Mouse (Mus musculus) liver, embryonic 14.5 days (tissue): Measurements from ENCODE around the gene Dlg1. TPM values are rescaled to one million over a fixed set of nuclear protein-coding genes. Genes with fewer than 3 reads are reported as not detected.

Experiments
- ATAC-seq: fragments of 200-750 bp; cut with Nextera tagmentation; 2 replicates; pipeline ENCODE4 v1.8.0; 2017; ENCODE audit warnings: moderate number of reproducible peaks, mild to moderate bottlenecking, moderate library complexity; ENCODE audit not compliant: insufficient read depth
- DNase-seq, 3 experiments: peaks; one replicate each; pipeline ENCODE4 v3.0.0-alpha.2; 2012 to 2013; ENCODE audit warnings: low read depth in 3 of 3, low spot score in 3 of 3
- H3K27ac ChIP-seq: fragments of 300-500 bp; sonication (generic); 2 replicates; pipeline ENCODE4 v1.5.1; 2014; ENCODE audit warnings: moderate library complexity, mild to moderate bottlenecking, control low read depth, inconsistent platforms
- H3K27me3 ChIP-seq: fragments of 300-500 bp; sonication (generic); 2 replicates; pipeline ENCODE4 v1.6.1; 2014; ENCODE audit warnings: mild to moderate bottlenecking, low read length, moderate library complexity; ENCODE audit not compliant: control insufficient read depth, insufficient read depth
- H3K36me3 ChIP-seq: fragments of 300-500 bp; sonication (generic); replicated peaks from 2 replicates; pipeline ENCODE4 v1.6.1; 2014; ENCODE audit warnings: low read depth; ENCODE audit not compliant: control insufficient read depth, insufficient read depth
- H3K4me1 ChIP-seq, 2 experiments: fragments of 200-500 bp in 1 of 2; fragments of 300-500 bp in 1 of 2; sonication (generic) in 1 of 2; replicated peaks; 2 replicates each; pipeline ENCODE4 v1.6.1; 2012 to 2014; ENCODE audit warnings: antibody characterized with exemption in 1 of 2, inconsistent platforms in 1 of 2, low read length in 1 of 2; ENCODE audit not compliant: control insufficient read depth in 2 of 2, insufficient read depth in 2 of 2
- H3K4me2 ChIP-seq: fragments of 300-500 bp; sonication (generic); 2 replicates; pipeline ENCODE4 v1.6.1; 2014; ENCODE audit warnings: low read depth, mild to moderate bottlenecking, control low read depth, moderate library complexity
- H3K4me3 ChIP-seq, 2 experiments: fragments of 200-500 bp in 1 of 2; fragments of 300-500 bp in 1 of 2; sonication (generic) in 1 of 2; 2 replicates each; pipeline ENCODE4 v1.5.1; 2012 to 2014; ENCODE audit warnings: low read depth in 2 of 2, low read length in 2 of 2, mild to moderate bottlenecking in 2 of 2, control low read depth in 1 of 2, inconsistent platforms in 1 of 2, moderate library complexity in 1 of 2; ENCODE audit not compliant: insufficient read depth in 1 of 2
- H3K9ac ChIP-seq: fragments of 300-500 bp; sonication (generic); replicated peaks from 2 replicates; pipeline ENCODE4 v1.6.1; 2014; ENCODE audit warnings: mild to moderate bottlenecking, control low read depth, moderate library complexity
- H3K9me3 ChIP-seq: fragments of 300-500 bp; sonication (generic); 2 replicates; pipeline ENCODE4 v1.6.1; 2016; ENCODE audit warnings: low read length, mixed read lengths; ENCODE audit not compliant: control insufficient read depth
- CTCF ChIP-seq: IDR thresholded peaks from 2 replicates; pipeline ENCODE4 v1.5.1; 2016; ENCODE audit warnings: antibody characterized with exemption, low read depth, control low read depth
- EP300 ChIP-seq: IDR thresholded peaks from 2 replicates; pipeline ENCODE4 v1.6.1; 2016; ENCODE audit warnings: antibody characterized with exemption, low read depth
- whole genome bisulfite sequencing: fragments of 180-500 bp; shearing (Covaris S2); extraction: QIAGEN DNeasy Blood & Tissue Kit; methylation state at CpG from one replicate; pipeline ENCODE4 v1.1.7; 2014; ENCODE audit not compliant: insufficient replicate concordance; 5-methylcytosine and 5-hydroxymethylcytosine counted together
- polyA plus RNA-seq, 2 experiments: library from polyadenylated mRNA; depleted of rRNA in 1 of 2; stranded (reverse) in 1 of 2; unstranded in 1 of 2; fragments of >200 nt; fragmentation: Nextera tagmentation in 1 of 2; extraction: Ambion mirVana in 1 of 2; gene quantifications; 2 replicates each; pipeline versions ENCODE4 v1.2.1 to v1.2.3; 2012 to 2014

Dlg1 gene
- polyA plus RNA-seq, 2 experiments = 7.3 to 12.9 TPM

- H3K27me3 ChIP-seq = no peaks in the 10 kb centered on the region
- WGBS = 84% methylated on average over 10 of the region's 10 CpGs
- no peaks in the 10 kb centered on the region for H3K9me3 ChIP-seq
- ATAC-seq (no peak), DNase-seq (no peak)
- no peaks in the 10 kb centered on the region for H3K4me1 ChIP-seq
- no peaks in the 10 kb centered on the region; the same call in none of the 2 replicates for H3K36me3 ChIP-seq
- no peak for TF ChIP-seq EP300
- TF ChIP-seq CTCF = no peak
- no peak overlapping the region for H3K27ac ChIP-seq
- H3K9ac ChIP-seq = no peak overlapping the region
- H3K4me3 ChIP-seq = no peak overlapping the region
- no peak overlapping the region for H3K4me2 ChIP-seq
Observed at GRCm38 (mm10) chr16:31846763-31847162, 183.5 kb downstream of the Dlg1 start.

- Histone ChIP-seq H3K27ac (no peak overlapping the region), H3K9ac (no peak overlapping the region), H3K36me3 (peaks cover 11% of the 10 kb centered on the region), H3K27me3 (no peaks in the 10 kb centered on the region), H3K4me1 (no peaks in the 10 kb centered on the region), H3K4me2 (no peak overlapping the region), H3K9me3 (no peaks in the 10 kb centered on the region), H3K4me3 (no peak overlapping the region)
- DNase-seq (no peak), ATAC-seq (no peak)
- 79% methylated on average over 5 of the region's 5 CpGs for WGBS
- TF ChIP-seq CTCF (no peak), EP300 (no peak)
Observed at GRCm38 (mm10) chr16:31863920-31864319, 200.7 kb downstream of the Dlg1 start.

GRCm38 (mm10) chr16:31865242-31865641 lies 202.0 kb downstream of the Dlg1 start:
- Histone ChIP-seq H3K36me3 (peaks cover 10% of the 10 kb centered on the region), H3K9me3 (no peaks in the 10 kb centered on the region), H3K4me3 (no peak overlapping the region), H3K27me3 (no peaks in the 10 kb centered on the region), H3K27ac (no peak overlapping the region), H3K9ac (no peak overlapping the region), H3K4me2 (no peak overlapping the region), H3K4me1 (no peaks in the 10 kb centered on the region)
- DNase-seq (no peak), ATAC-seq (no peak)
- whole genome bisulfite sequencing = 73% methylated on average over 3 of the region's 3 CpGs
- TF ChIP-seq EP300 = no peak
- TF ChIP-seq CTCF = no peak

DNA sequence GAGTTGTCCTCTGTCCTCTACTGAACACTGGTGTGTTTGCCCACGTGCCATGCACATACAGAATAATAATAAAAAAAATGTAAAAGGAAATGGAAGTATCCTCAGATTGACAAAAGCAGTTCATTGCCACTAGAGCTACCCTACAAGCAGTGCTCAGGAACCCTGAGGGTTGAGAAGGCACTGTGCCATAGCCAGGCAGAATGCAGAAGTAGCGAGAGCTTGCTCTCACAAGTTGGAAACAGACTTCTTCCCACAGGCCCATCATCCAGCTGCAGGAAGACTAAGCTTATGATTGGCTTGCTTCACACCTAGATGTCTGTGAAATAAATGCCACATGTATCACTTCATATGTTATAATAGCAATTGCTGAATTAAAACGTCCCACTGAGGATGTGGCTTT lies 203.7 kb downstream of the Dlg1 start:
- peaks cover 2% of the 10 kb centered on the region for H3K36me3 ChIP-seq

GRCm38 (mm10) chr16:31867736-31868135 lies 204.5 kb downstream of the Dlg1 start:
- DNase-seq (no peak), ATAC-seq (no peak)
- Histone ChIP-seq H3K9ac (no peak overlapping the region), H3K4me2 (no peak overlapping the region), H3K27me3 (no peaks in the 10 kb centered on the region), H3K9me3 (no peaks in the 10 kb centered on the region), H3K27ac (no peak overlapping the region), H3K36me3 (peaks cover 2% of the 10 kb centered on the region), H3K4me1 (no peaks in the 10 kb centered on the region), H3K4me3 (no peak overlapping the region)
- WGBS = 63% methylated on average over 4 of the region's 4 CpGs
- TF ChIP-seq CTCF (no peak), EP300 (no peak)

More for the DNA sequence above, 203.7 kb downstream of the Dlg1 start:
- Histone ChIP-seq H3K27ac (no peak overlapping the region), H3K4me2 (no peak overlapping the region), H3K9ac (no peak overlapping the region), H3K4me3 (no peak overlapping the region), H3K4me1 (no peaks in the 10 kb centered on the region), H3K9me3 (no peaks in the 10 kb centered on the region), H3K27me3 (no peaks in the 10 kb centered on the region)
- no peak for ATAC-seq
- TF ChIP-seq EP300 (no peak), CTCF (no peak)
- no peak for DNase-seq
- 74% methylated on average over 3 of the region's 3 CpGs for WGBS
